Mouse (Mus musculus): ENCODE measurements at regions not wholly inside any gene's neighbourhood (a gene's known extent, or its start where the extent isn't known, plus 50 kb on each side); places are given as distances from the start of the nearest gene placed in this dataset.

DNA sequence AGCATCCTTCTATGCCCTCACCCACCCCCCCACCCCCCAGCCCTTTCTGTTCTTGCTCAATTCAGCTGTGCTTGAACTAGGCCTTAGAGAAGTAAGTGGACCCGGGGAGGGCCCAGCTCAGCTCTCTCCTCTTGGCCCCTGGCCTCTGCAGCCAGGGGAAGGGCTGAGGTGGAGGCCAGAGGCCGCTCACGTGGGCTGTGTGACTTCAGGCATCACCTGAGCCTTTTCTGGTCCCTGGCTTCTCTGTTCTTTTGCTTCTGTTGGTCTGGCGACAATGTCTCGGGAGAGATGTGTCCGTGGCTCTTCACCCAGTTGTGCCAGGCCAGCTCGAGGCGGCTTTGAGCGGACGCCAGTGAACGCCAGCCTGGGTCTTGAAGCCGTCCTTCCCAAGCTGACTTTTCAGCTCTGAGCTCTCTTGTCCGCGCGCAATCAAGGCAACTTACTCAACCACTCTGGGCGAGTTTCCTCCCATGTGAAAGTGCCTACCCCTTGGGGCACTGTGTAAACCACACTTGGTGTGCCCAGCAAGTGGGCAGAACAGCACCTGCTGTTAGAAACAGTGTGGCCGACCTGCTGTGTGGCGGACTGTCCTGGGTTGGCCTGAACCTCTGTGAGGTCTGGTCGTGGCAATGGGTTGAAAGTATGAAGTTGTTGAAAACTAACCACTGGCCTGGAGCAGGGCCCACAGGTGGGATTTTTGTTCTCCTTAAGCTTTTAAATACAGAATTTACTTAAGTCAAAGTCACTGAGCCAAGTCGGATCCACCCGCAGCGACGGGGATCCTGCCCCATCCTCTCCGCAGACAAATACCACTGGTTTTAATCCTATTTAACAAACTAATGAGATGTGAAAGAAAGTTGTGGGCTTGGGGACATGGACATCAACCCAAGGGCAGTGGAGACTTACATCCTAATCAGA, 86.9 kb upstream of the Tmem189 start:
- no peaks in the 10 kb centered on the region for H3K36me3 ChIP-seq
- H3K4me2 ChIP-seq, result peak overlapping the region; percentile 95
- no peak overlapping the region for H3K27ac ChIP-seq (replicated peaks)
- H3K27me3 ChIP-seq (replicated peaks), result no peaks in the 10 kb centered on the region
- H3K9me3 ChIP-seq (replicated peaks), result no peaks in the 10 kb centered on the region
- no peak overlapping the region for H3K4me3 ChIP-seq (replicated peaks)
- H3K9ac ChIP-seq (replicated peaks), result no peak overlapping the region
- peaks cover 25% of the 10 kb centered on the region for H3K4me1 ChIP-seq
- no peak for ATAC-seq (ENCODE audit: low FRiP score)
- 85% methylated on average over 24 of the region's 24 CpGs for WGBS

DNA sequence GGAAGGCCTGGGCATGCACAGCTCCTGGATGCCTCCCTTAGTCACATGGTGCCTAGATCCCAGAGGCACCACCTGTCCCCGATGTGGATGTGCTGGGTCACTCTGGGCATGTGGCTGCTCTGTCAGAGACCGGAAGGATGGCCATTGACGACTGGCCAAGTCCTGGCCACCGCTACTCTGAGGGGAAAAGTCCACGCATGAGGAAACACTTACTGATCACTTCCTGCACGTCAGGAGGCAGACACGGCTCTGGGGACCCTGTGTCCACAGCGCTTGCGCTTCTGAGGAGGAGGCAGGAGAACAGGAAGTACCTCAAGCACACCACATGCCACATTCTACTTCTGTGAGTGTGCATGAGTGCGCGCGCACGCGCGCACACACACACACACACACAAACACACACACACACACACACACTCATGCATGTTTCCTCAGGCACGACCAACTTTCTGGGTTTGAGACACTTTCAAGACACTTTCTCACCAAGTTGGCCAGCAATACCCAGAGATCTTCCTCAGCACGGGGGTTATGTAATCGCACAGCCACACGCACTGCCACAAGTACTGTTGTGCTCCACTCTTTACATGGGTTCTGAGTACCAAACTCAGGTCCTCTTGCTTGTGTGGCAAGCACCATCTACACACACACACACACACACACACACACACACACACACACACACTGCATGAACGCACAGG, 85.7 kb upstream of the Tmem189 start:
- Histone ChIP-seq H3K4me1 (peaks cover 25% of the 10 kb centered on the region), H3K9ac (replicated peaks) (no peak overlapping the region), H3K4me3 (replicated peaks) (no peak overlapping the region), H3K9me3 (replicated peaks) (no peaks in the 10 kb centered on the region), H3K4me2 (no peak overlapping the region), H3K27ac (replicated peaks) (no peak overlapping the region), H3K27me3 (replicated peaks) (no peaks in the 10 kb centered on the region), H3K36me3 (no peaks in the 10 kb centered on the region)
- 75% methylated on average over 20 of the region's 20 CpGs for WGBS
- ATAC-seq (ENCODE audit: low FRiP score), result no peak

DNA sequence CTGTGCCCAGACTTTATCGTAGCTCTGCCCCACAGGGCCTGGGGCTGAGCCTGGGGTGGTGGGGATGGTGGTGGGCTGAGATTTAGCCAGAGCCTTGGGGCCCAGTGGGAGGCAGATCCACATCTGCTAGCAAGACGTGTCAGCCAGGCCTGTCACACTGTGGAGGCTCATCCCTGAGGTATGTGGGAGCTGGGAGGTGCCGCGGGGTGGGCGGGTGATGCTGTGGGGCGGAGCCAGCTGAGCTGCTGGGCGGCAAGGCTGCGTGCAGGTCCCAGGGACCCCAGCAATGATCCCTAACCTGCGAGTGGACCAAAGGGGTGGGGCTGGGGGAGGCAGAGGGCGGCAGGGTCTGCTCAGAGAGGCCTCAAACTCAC, 85.2 kb upstream of the Tmem189 start:
- H3K27me3 ChIP-seq (replicated peaks), result no peaks in the 10 kb centered on the region
- peaks cover 25% of the 10 kb centered on the region for H3K4me1 ChIP-seq
- H3K36me3 ChIP-seq, result no peaks in the 10 kb centered on the region
- WGBS, result 30% methylated on average over 10 of the region's 10 CpGs
- no peak for ATAC-seq (ENCODE audit: low FRiP score)
- no peak overlapping the region for H3K27ac ChIP-seq (replicated peaks)
- H3K4me3 ChIP-seq (replicated peaks), result no peak overlapping the region
- H3K9me3 ChIP-seq (replicated peaks), result no peaks in the 10 kb centered on the region
- no peak overlapping the region for H3K4me2 ChIP-seq
- no peak overlapping the region for H3K9ac ChIP-seq (replicated peaks)

DNA sequence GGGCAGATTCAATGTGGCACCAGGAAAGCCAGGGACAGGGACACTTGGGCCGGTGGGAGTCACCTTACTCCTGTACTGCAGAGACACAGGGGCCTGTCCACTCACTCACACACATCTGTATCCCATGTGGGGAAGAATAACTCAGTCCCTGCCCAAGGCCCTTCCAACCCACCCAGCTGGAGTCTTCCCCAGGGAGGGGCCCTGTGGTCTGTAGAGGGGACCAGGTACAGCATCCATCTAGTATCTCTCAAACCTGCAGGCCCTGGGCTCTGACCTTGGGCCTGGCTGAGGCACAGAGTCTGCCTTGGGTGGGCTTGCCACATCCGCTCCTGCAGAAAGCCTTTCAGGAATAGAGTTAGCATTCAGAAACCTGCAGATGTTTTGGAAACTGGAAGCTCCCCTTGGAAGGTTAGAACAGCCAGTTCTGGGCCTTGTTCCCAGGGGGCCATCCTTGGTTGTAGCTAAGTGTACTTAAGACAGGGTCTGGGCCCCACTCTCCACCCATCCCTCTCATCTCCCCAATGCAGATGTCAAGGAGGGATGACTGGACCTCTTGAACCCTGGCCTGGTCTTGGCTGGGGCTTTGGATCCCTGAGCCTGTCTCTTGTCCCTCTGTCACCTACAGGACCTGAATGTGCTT, 84.7 kb upstream of the Tmem189 start:
- 100% methylated on average over 2 of the region's 2 CpGs for WGBS
- Histone ChIP-seq H3K9ac (replicated peaks) (no peak overlapping the region), H3K36me3 (no peaks in the 10 kb centered on the region), H3K9me3 (replicated peaks) (no peaks in the 10 kb centered on the region), H3K4me2 (no peak overlapping the region), H3K4me3 (replicated peaks) (no peak overlapping the region), H3K4me1 (peaks cover 25% of the 10 kb centered on the region), H3K27me3 (replicated peaks) (no peaks in the 10 kb centered on the region), H3K27ac (replicated peaks) (no peak overlapping the region)
- ATAC-seq (ENCODE audit: low FRiP score), result no peak

DNA sequence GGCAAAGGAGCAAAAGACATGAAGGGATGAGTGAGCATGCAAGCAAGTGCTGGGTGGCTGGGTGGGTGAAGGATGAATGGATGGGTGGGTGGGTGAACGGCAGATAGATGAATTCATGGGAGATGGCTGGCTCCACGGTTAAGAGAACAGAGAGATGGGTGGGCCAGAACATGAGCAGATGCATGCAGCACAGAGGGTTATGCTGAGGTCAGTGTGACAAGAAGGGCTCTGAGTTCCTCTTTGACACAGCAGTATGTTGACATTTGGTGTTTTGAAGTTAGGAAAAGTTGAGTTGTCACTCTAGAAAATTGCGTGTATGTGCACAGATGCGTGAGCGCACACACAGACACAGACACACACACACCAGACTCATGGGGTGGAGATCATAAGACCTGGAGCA, 83.2 kb upstream of the Tmem189 start:
- no peaks in the 10 kb centered on the region for H3K9me3 ChIP-seq (replicated peaks)
- H3K36me3 ChIP-seq, result no peaks in the 10 kb centered on the region
- H3K4me2 ChIP-seq, result no peak overlapping the region
- ATAC-seq (ENCODE audit: low FRiP score), result no peak
- no peak overlapping the region for H3K9ac ChIP-seq (replicated peaks)
- peaks cover 20% of the 10 kb centered on the region for H3K4me1 ChIP-seq
- H3K27me3 ChIP-seq (replicated peaks), result no peaks in the 10 kb centered on the region
- WGBS, result 97% methylated on average over 5 of the region's 5 CpGs
- no peak overlapping the region for H3K4me3 ChIP-seq (replicated peaks)
- no peak overlapping the region for H3K27ac ChIP-seq (replicated peaks)

DNA sequence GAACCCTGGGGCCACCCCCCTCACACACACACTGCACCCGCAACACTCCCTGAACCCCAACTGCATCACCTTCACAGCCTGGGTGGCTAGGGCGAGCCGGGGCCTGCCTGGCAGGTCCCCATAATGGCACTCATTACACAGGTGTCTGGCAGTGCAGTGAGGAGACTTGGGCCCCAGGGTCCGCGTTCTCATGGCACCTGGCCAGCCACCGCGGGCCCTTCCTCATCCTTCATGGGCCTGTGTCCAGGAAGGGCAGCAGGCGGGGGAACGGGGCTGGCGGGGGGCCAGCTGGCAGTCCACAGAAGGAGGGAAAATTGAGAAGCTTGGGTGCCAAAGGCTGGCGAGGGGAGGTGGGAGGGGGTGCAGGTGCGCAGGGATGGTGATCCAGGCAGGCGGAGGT, 78.3 kb upstream of the Tmem189 start:
- ATAC-seq (ENCODE audit: low FRiP score), result no peak
- no peaks in the 10 kb centered on the region for H3K9me3 ChIP-seq (replicated peaks)
- 58% methylated on average over 12 of the region's 13 CpGs for WGBS
- H3K27me3 ChIP-seq (replicated peaks), result no peaks in the 10 kb centered on the region
- no peak overlapping the region for H3K4me3 ChIP-seq (replicated peaks)
- no peak overlapping the region for H3K9ac ChIP-seq (replicated peaks)
- no peak overlapping the region for H3K4me2 ChIP-seq
- no peaks in the 10 kb centered on the region for H3K36me3 ChIP-seq
- H3K27ac ChIP-seq (replicated peaks), result no peak overlapping the region
- H3K4me1 ChIP-seq, result peaks cover 17% of the 10 kb centered on the region

DNA sequence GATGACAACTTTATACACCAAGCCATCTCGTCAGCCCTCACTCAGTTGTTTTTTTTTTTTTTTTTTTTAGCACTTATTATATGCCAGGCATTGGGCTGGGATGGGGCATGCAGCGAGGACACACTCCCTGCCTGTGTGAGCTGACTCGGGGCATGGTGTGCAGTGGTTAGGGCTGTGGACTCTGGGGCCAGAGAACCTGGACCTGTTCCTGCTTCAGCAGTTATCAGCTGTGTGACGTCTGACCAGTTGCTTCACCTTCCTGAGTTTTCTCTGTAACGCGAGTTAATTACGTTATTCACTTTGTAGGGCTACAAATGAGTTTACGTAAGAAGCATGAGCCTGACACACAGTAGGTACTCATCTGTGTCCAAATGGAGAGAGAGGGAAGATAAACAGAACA, 77.7 kb upstream of the Tmem189 start:
- H3K27me3 ChIP-seq (replicated peaks), result no peaks in the 10 kb centered on the region
- no peak overlapping the region for H3K9ac ChIP-seq (replicated peaks)
- peaks cover 17% of the 10 kb centered on the region for H3K4me1 ChIP-seq
- WGBS, result 90% methylated on average over 8 of the region's 8 CpGs
- no peaks in the 10 kb centered on the region for H3K9me3 ChIP-seq (replicated peaks)
- H3K36me3 ChIP-seq, result no peaks in the 10 kb centered on the region
- no peak overlapping the region for H3K4me2 ChIP-seq
- ATAC-seq (ENCODE audit: low FRiP score), result no peak
- H3K27ac ChIP-seq (replicated peaks), result no peak overlapping the region
- H3K4me3 ChIP-seq (replicated peaks), result no peak overlapping the region

DNA sequence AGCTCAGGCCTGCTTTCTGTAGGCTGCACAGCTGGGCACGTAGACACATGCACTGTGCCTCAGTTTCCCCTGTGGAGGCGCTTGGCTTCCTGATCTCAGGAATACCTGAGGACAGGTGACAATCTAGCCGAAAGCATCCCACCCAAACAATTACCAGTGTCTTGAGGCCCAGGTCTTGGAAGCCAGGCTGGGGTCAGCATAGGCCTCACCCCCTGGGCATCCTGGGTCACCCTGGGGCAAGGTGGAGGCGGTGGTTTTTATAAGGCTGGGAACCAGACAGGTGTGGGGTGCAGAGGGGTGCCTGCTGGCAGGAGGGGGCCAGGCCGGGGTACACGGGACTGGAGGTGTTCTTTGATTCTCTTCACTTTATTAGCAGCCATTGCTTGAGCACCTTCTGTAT, 76.2 kb upstream of the Tmem189 start:
- no peak for ATAC-seq (ENCODE audit: low FRiP score)
- Histone ChIP-seq H3K27ac (replicated peaks) (no peak overlapping the region), H3K4me1 (peaks cover 17% of the 10 kb centered on the region), H3K9me3 (replicated peaks) (no peaks in the 10 kb centered on the region), H3K27me3 (replicated peaks) (no peaks in the 10 kb centered on the region), H3K36me3 (no peaks in the 10 kb centered on the region), H3K4me3 (replicated peaks) (no peak overlapping the region), H3K4me2 (no peak overlapping the region), H3K9ac (replicated peaks) (no peak overlapping the region)
- 93% methylated on average over 6 of the region's 6 CpGs for WGBS

DNA sequence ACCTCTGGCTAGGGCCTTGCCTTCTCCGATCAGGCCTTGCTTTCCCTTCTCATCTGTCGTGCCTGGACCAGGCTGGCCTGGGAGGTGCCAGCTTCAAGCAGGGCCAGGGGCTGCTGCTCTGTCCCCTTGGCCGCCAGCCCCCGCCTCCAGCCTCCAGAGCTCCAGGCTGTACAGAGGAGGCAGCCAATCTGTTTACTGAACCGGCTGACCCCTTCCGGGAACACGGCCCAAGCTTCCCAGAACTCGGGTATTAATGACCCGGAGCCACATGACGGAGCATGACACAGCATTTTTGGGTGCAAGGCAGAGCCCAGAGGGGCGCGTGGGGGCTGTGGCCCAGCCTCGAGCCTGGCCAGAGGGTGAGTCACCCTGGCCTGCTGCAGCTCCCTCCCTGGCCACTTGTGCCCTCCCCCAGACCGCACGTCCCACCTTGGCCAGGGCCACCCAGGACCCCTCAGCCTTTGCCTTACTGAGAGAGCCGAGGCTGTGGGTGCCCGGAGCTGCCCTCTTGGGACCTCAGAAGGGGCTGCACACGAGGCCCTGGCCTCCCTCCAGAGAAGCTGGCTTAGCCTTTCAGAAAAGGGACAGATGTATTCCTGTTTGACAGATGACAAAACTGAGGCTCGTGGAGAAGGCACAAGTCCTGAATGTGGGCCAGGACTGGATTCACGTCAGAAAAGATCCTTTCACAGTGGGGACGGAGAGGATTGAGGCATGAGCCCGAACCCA, 75.6 kb upstream of the Tmem189 start:
- Histone ChIP-seq H3K4me1 (peaks cover 17% of the 10 kb centered on the region), H3K9me3 (replicated peaks) (no peaks in the 10 kb centered on the region), H3K27me3 (replicated peaks) (no peaks in the 10 kb centered on the region), H3K4me3 (replicated peaks) (no peak overlapping the region), H3K36me3 (no peaks in the 10 kb centered on the region), H3K4me2 (no peak overlapping the region), H3K9ac (replicated peaks) (no peak overlapping the region), H3K27ac (replicated peaks) (no peak overlapping the region)
- peak; percentile 66 for ATAC-seq (ENCODE audit: low FRiP score)
- WGBS, result 46% methylated on average over 22 of the region's 22 CpGs

DNA sequence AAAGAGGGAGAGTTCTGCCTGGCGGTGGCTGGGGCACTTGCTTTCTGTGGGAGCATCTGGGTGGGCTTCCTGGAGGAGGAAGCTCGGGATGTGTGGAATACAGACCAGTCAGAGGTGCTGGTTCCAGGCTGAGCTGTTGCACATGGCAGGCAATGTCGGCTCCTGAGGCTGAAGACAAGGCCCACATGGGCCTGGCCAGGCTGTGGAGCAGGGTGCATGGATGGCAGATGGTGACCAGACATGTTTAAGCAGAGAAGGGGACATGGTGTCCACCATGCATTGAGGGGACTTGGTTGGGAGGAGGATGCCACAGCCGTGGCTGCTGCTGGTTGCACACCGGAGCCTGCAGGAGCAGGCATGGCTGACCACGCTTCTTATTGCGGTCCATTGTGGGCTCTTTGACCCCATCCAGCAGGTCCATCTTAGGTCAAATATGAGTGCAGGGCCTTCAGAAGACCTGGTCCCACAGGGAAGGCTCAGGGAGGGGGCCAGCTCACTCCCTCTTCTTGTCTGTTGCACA, 74.3 kb upstream of the Tmem189 start:
- Histone ChIP-seq H3K36me3 (no peaks in the 10 kb centered on the region), H3K4me3 (replicated peaks) (no peak overlapping the region), H3K4me2 (no peak overlapping the region), H3K9ac (replicated peaks) (no peak overlapping the region), H3K27me3 (replicated peaks) (no peaks in the 10 kb centered on the region), H3K9me3 (replicated peaks) (no peaks in the 10 kb centered on the region), H3K4me1 (peaks cover 17% of the 10 kb centered on the region), H3K27ac (replicated peaks) (no peak overlapping the region)
- 94% methylated on average over 7 of the region's 7 CpGs for WGBS
- ATAC-seq (ENCODE audit: low FRiP score), result no peak

DNA sequence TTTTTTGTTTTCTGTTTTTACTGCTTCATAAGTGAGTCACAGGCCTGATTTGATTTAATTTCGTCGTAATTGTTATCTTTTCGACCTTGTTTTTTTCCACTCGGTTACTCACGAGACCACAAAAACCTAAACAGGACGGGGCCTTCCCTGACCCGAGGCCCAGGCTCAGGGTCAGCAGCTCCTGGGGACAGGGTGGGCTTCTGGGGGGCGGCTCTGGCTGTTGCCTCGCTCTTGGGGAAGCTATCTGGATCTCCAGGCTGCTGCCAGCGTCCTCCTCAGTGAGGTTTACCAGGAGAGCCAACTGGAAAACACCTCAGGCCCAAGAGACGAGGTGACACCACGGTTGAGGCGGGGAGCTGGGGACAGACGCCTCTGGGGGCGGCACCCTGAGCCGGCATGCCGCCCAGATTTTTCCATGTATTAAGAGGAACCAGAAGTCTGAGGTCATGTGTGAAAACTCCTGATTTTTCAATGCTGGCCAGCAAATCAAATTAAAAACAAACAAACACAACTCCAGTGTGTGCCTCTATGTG, 71.8 kb upstream of the Tmem189 start:
- Histone ChIP-seq H3K4me3 (replicated peaks) (no peak overlapping the region), H3K27ac (replicated peaks) (no peak overlapping the region), H3K4me1 (peaks cover 8% of the 10 kb centered on the region; the same call in 1 of the 2 replicates), H3K9me3 (replicated peaks) (no peaks in the 10 kb centered on the region), H3K27me3 (replicated peaks) (no peaks in the 10 kb centered on the region), H3K36me3 (no peaks in the 10 kb centered on the region), H3K4me2 (no peak overlapping the region), H3K9ac (replicated peaks) (no peak overlapping the region)
- WGBS, result 82% methylated on average over 17 of the region's 17 CpGs
- ATAC-seq (ENCODE audit: low FRiP score), result no peak

Data from neural tube, embryonic 15.5 days (tissue).